Mouse (Mus musculus) lung, postnatal 0 days (tissue): ENCODE measurements at regions not wholly inside any gene's neighbourhood (a gene's known extent, or its start where the extent isn't known, plus 50 kb on each side); places are given as distances from the start of the nearest gene placed in this dataset.

Experiments
- CTCF ChIP-seq: IDR thresholded peaks from 2 replicates; pipeline ENCODE4 v1.5.1; 2016; ENCODE audit warnings: antibody characterized with exemption, mild to moderate bottlenecking
- EP300 ChIP-seq: IDR thresholded peaks from 2 replicates; pipeline ENCODE4 v1.6.1; 2016; ENCODE audit warnings: antibody characterized with exemption, mild to moderate bottlenecking, control low read depth

GRCm38 (mm10) chr11:112450227-112450626 lies 331.8 kb upstream of the Sox9 start:
- no peak for TF ChIP-seq CTCF
- TF ChIP-seq EP300: no peak
